Mouse (Mus musculus) splenic B cell, adult 2 months (primary cell): ENCODE results near the gene Krt80.
A peak's percentile ranks its signal among the peaks of the same experiment; 100 is the strongest.
"Not testable (repeated sequence)": the region's sequence is repeated elsewhere in the genome, so short reads cannot be mapped to it uniquely, and the experiment has no call there.

ENCODE experiments used
- DNase-seq: peaks from one replicate; pipeline ENCODE4 v3.0.0-alpha.2; 2011; ENCODE audit warnings: low read depth, low spot score
- H3K27me3 ChIP-seq: 2 replicates; pipeline ENCODE4 v1.6.1; 2012; ENCODE audit warnings: mild to moderate bottlenecking, low read length, moderate library complexity, mixed read lengths; ENCODE audit not compliant: control insufficient read depth, poor library complexity, insufficient read depth, severe bottlenecking
- H3K36me3 ChIP-seq: 2 replicates; pipeline ENCODE4 v1.6.1; 2012; ENCODE audit warnings: mild to moderate bottlenecking, low read length, moderate library complexity, mixed read lengths; ENCODE audit not compliant: control insufficient read depth, poor library complexity, insufficient read depth, severe bottlenecking

Gene Krt80

DNA sequence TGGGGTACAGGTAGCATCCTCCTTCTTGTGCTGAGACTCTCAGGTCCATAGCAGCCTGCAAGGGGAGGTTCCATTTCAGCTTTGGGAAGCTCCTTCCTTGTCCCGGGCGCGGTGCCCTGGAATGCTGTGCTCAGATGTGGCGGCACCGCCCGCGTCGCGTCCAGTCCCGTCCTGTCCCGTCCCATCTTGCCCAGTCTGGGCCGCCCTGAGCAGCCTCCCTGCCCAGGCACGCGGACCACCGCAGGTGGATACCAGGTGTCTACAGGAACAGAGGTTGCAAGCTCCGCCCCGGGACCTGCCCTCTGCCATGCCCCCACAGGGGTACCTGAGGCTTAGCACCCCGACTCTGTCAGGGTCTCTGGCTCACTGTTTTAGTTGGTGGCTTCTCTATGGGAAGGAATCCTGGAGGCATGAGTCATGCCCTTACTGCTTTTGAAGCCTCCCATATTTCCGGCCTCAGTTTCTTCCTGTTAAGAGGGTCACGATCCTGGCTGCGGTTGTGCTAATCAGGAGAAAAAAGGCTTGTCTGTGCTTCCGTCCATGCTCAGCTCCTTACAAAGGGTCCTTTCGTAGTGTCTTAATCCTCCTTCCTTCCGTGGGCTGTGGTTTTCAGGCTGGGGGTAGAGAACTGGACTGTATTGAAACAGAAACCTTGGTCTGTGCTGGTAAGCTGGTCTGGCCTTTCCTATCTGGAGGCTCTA, 33.3 kb downstream of the Krt80 start:
- DNase-seq: no peak
- Histone ChIP-seq H3K36me3 (no peaks in the 10 kb centered on the region), H3K27me3 (no peaks in the 10 kb centered on the region)

DNA sequence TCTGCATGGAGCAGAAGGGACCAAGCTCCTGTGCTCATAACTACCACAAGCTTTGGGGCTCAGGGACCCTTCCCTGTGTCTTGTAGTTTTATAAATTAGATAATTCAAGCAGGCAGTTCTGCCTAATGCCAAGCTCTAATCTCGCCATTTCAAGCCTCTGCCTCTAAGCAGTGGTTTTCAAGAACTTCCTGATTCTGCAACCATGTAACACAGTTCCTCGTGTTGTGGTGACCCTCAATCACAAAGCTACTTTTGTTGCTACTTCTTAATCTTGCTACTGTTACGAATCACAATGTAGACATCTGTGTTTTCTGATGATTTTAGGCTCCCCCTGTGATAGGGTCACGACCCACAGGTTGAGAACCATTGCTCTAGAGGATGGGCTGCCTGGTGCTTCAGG, 36.3 kb downstream of the Krt80 start:
- DNase-seq: no peak
- Histone ChIP-seq H3K36me3 (no peaks in the 10 kb centered on the region), H3K27me3 (no peaks in the 10 kb centered on the region)

DNA sequence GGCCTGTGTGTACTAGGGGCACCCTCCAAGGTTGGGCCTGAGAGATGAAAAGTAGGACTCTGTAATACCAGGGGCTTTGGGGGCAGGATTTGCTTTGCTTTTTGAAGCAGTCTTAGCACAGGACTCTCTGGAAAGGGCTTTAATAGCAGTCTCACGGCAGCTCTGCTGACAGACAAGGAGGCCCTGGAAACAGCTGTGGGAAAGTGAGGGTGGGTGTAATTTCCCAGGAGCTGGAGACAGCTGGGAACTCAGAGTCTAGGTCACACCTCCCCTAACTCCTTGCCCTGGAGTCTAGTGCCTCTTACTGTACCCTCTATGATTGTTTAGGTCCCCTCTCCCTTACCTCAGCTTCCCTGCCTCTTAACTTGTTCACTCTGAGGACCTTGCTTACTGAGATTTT, 36.8 kb downstream of the Krt80 start:
- no peaks in the 10 kb centered on the region for H3K27me3 ChIP-seq
- no peaks in the 10 kb centered on the region for H3K36me3 ChIP-seq
- no peak for DNase-seq

DNA sequence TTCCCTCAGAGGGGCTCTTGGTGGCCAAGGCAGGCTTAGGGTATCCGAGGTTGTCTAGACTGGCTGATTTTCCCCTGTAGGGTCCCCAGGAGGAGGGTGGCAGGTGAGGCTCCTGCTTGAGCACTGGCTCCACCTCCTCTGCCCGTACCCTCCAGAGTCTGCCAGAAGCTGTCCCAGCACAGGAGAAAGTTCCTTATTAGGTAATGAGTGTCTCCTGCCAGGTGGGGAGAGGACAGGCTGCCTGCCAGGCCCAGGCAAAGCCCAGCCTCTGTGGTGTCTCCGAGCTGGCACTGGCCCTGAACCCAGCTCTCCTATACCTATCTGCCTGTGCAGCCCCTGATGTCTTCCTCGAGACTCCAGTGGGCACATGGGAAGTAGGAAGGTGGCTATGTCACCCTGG, 37.6 kb downstream of the Krt80 start:
- no peaks in the 10 kb centered on the region for H3K27me3 ChIP-seq
- H3K36me3 ChIP-seq: no peaks in the 10 kb centered on the region

DNA sequence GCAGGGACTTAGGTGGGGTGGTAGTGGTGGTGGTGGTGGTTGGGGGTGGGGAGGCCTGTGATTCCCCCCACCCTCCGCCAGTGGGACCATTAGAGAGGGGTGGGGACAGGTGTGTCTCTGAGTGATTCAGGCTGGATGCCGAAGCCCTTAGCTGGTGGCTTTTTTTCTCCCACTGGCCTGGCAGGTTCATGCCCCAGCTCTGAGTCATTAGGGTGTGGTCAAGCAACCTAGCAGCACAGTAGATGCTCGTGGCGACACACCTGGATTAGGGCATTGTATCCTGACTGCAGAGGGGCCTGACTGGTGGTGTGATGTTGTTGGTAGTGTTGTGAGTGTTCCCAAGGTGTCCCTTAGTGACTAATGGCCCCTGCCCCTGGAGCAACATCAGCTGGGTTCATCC, 38.9 kb downstream of the Krt80 start:
- no peaks in the 10 kb centered on the region for H3K27me3 ChIP-seq
- no peaks in the 10 kb centered on the region for H3K36me3 ChIP-seq
- DNase-seq: no peak

More for the DNA sequence above, 37.6 kb downstream of the Krt80 start:
- DNase-seq: no peak

DNA sequence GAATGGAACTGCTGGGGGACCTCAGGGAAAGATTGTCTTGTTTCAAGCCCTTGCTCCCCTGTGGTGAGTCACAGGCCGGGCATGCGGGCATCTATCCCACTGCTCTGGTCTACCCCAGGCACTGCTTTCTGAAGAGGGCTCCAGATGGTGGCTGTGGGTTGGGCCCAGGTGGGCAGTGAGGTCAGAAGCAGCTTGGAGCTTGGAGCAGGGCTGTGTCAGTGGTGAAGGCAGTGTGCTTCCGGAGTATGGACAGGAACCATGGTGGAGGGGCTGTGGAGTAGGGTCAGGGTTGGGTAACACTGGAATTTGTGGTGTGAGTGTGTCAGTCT, 40.4 kb downstream of the Krt80 start:
- H3K27me3 ChIP-seq: no peaks in the 10 kb centered on the region
- DNase-seq: no peak
- H3K36me3 ChIP-seq: no peaks in the 10 kb centered on the region

DNA sequence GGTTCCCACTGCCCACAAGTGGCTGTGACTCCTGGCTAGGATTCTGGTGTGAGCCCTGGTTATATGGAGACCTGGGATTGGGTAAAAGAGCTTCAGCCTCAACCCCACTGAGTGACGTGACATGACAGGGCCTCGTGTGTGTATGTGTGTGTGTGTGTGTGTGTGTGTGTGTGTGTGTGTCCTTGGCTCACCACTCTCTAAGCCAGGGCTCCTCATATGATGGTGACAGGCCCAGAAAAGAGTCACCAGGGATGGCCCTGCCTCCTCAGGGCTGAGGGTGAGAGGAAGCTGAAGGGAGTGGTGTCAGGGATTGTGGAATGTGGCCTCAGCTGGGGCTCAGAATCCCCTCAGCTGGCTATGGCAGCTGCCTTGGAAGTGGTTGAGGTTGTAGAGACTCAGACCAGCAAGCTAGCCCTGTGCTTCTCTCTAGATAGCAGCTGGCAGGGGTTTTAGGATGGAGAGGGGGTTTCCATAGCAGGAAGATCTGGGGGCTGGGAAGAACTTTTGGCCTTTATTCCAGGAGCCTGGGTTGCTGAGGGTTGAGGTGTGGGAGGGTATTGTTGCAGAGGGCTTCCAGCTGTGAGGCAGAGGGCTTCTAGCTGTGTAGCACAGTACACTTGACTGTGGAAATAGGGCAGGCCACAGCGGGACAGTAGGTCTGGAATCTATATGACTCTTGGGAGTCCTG, 40.9 kb downstream of the Krt80 start:
- H3K27me3 ChIP-seq: no peaks in the 10 kb centered on the region
- DNase-seq: no peak

DNA sequence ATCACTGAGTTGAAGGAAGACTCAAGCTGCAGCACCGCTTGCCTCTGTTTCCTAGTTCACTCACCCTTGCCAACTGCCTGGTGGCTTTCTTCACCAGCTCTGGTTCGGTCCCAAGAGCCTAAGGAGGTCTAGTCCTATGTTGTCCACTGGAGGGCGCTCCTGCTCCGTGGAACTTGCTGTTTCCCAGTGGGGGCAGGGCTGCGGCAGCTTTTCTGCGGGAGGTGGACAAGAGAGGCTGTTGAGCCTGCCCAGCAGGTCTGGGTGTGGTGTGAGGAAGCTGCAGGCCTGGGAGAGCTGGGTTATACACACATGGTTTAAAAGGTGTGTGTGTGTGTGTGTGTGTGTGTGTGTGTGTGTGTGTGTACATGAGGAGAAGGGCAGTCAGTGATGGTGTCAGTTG, 42.7 kb downstream of the Krt80 start:
- Histone ChIP-seq H3K27me3 (no peaks in the 10 kb centered on the region), H3K36me3 (no peaks in the 10 kb centered on the region)
- peak; percentile 78 for DNase-seq

More for the DNA sequence above, 40.9 kb downstream of the Krt80 start:
- no peaks in the 10 kb centered on the region for H3K36me3 ChIP-seq

DNA sequence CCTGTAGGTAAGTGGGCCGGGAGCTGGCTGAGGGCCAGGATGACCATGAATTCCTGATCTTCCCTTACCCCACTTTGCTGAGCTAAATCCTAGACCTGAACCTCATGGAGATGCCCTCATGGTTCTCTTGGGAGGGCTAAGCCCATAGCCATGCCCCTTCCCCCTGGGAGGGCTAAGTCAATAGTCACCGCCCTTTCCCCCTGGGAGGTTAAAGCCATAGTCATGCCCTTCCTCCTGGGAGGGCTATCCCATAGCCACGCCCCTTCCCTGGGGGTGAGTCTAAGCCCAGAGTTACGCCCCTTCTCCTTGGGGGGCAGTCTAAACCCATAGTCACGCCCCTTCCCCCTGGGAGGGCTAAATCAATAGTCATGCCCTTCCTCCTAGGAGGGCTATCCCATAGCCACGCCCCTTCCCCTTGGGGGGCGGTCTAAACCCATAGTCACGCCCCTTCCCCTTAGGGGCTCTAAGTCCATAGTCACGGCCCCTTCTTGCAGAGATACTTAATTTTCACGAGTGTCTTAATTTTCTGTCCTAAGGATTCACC, 43.9 kb downstream of the Krt80 start:
- H3K36me3 ChIP-seq: no peaks in the 10 kb centered on the region
- DNase-seq: no peak
- no peaks in the 10 kb centered on the region for H3K27me3 ChIP-seq

DNA sequence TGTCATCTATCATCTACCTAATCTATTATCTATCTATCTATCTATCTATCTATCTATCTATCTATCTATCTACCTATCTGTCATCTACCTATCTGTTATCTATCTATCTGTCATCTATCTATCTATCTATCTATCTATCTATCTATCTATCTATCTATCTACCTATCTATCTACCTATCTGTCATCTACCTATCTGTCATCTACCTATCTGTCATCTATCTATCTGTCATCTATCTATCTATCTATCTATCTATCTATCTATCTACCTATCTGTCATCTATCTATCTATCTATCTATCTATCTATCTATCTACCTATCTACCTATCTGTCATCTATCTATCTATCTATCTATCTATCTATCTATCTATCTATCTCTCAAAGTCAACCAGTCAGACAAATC, 45.6 kb downstream of the Krt80 start:
- H3K27me3 ChIP-seq, H3K36me3 ChIP-seq, DNase-seq: not testable (repeated sequence)

DNA sequence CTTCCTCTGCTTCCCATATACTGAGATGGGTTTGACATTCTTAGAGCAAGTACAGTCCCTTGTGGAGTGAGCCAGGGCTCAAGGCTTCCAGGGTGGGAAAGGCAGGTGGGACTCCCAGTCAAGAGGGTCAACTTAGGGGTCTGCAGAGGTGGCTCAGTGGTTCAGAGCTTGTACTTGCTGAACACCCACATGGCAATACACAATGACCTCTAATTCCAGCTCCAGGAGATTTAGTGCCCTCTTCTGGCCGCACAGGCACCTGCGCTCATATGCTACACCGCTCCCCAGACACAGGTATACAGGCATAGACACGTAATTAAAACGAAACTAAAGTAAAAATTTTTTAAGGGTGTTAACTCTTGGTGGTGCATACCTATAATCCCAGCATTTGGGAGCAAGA, 46.5 kb downstream of the Krt80 start:
- Histone ChIP-seq H3K27me3 (no peaks in the 10 kb centered on the region), H3K36me3 (no peaks in the 10 kb centered on the region)
- DNase-seq: no peak

DNA sequence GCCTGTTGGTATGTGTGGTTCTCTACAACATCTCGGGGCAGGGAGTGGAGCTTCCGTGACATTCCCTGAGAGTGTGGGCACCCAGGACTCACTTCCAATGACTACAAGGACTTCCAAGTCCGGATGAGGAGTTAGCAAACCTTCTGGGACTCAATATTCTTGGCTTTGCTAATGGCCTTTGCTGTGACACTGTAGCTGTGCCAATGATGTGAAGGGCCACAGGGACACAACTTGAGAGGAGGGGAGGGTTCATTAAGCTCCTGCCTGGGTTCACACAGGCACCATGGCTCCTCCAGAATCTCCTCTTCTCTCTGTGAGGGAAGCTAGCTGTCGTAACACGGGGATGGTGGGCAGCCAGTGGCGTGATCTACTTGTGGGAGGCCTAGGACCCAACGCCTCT, 47.3 kb downstream of the Krt80 start:
- Histone ChIP-seq H3K36me3 (no peaks in the 10 kb centered on the region), H3K27me3 (no peaks in the 10 kb centered on the region)
- no peak for DNase-seq

DNA sequence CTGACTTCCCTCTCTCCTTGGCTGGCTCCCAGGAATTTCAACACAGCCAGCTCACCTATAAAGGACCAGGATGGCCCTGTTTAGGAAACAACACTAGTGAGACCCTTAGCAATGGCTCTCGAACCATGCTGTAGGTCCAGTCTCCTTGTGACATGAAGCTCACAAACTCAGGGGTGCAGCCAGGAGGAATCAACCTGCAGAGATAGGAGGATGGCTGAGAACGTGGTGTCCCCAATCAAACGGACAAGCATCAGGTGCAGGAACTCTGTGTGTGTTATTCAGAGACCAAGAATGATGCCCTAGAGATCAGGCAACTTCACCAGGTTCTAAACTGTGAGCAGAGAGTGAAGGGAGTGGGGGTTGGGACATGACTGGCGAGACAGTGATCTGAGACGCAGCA, 47.9 kb downstream of the Krt80 start:
- DNase-seq: no peak
- no peaks in the 10 kb centered on the region for H3K36me3 ChIP-seq
- H3K27me3 ChIP-seq: no peaks in the 10 kb centered on the region

DNA sequence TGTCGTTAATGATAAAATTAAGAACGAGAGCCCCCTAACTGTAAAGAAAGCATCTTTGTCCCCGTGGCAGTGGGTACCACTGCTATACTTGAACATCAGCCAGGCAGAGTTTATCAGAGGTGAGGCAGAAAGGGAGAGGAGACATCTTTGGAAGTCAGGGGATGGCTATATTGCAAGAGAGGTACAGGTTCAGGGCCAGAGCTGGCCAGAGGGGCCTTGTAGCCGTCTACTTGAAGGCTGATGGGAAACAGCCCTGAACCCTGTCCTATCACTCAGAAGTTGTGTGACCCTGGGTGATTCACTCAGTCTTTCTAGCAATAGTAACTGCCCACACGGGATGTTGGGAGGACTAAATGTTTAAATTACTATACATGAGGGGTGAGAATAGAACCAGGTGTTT, 48.8 kb downstream of the Krt80 start:
- Histone ChIP-seq H3K36me3 (no peaks in the 10 kb centered on the region), H3K27me3 (no peaks in the 10 kb centered on the region)
- no peak for DNase-seq

DNA sequence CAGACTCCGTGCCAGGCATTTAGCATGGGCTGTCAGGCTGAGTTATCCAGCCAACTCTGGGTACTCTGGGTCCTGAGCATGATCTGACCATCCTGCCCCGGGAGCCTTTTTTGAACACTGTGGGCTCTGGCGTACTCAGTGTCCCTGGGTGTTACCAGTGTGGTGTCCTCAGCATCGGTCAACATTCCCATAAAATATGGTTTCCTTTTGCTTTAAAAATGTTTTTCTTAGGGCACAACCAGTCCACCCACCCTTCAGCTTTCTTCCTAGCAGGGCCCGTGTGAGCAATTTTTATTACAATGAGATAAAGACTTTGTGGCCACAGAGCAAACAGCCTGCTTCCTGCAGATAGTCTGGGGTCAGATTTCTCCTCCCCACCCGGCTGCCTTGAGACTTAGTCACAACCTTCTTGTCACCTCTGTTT, 49.3 kb downstream of the Krt80 start:
- H3K36me3 ChIP-seq: no peaks in the 10 kb centered on the region

More for the DNA sequence above, 49.3 kb downstream of the Krt80 start:
- DNase-seq: no peak
- H3K27me3 ChIP-seq: no peaks in the 10 kb centered on the region
